Mouse (Mus musculus) CH12.LX (cell line): ENCODE data around the gene Fbln1. TPM values are rescaled to one million over a fixed set of nuclear protein-coding genes. Genes with fewer than 3 reads are reported as not detected.
"Not testable (repeated sequence)": the region's sequence is repeated elsewhere in the genome, so short reads cannot be mapped to it uniquely, and the experiment has no call there.

Experiments used
- DNase-seq: peaks from one replicate; pipeline ENCODE4 v3.0.0-alpha.2; 2013; ENCODE audit errors: extremely low read depth
- H3K27ac ChIP-seq: 2 replicates; pipeline ENCODE4 v1.5.1; 2012; ENCODE audit warnings: low read depth, mild to moderate bottlenecking, control low read depth, moderate library complexity; ENCODE audit not compliant: insufficient read depth
- H3K27me3 ChIP-seq: replicated peaks from 2 replicates; pipeline ENCODE3; 2012; ENCODE audit warnings: inconsistent platforms
- H3K36me3 ChIP-seq, 2 experiments: replicated peaks in 1 of 2; 2 replicates each; pipeline versions ENCODE3 to v1.6.1; 2012; ENCODE audit warnings: inconsistent platforms in 1 of 2, low read length in 1 of 2, mild to moderate bottlenecking in 1 of 2, mixed read lengths in 1 of 2, moderate library complexity in 1 of 2; ENCODE audit not compliant: control insufficient read depth in 1 of 2, insufficient read depth in 1 of 2
- H3K4me1 ChIP-seq, 2 experiments: 2 replicates each; pipeline ENCODE4 v1.6.1; 2012; ENCODE audit warnings: inconsistent platforms in 1 of 2, moderate library complexity in 1 of 2; ENCODE audit not compliant: insufficient read depth in 2 of 2, control insufficient read depth in 1 of 2
- H3K4me2 ChIP-seq: 2 replicates; pipeline ENCODE4 v1.6.1; 2012; ENCODE audit warnings: low read depth, mild to moderate bottlenecking, control low read depth; ENCODE audit not compliant: poor library complexity, insufficient read depth, severe bottlenecking
- H3K4me3 ChIP-seq, 3 experiments: fragments of 150-350 bp in 1 of 3; sonication (generic) in 1 of 3; replicated peaks in 1 of 3; 2 replicates each; pipeline versions ENCODE3 to v1.5.1; 2011 to 2012; ENCODE audit warnings: low read depth in 2 of 3, low read length in 2 of 3, mild to moderate bottlenecking in 2 of 3, moderate library complexity in 2 of 3, control low read depth in 1 of 3, improper control_type of control experiment in 1 of 3, inconsistent platforms in 1 of 3, mixed read lengths in 1 of 3; ENCODE audit not compliant: poor library complexity in 1 of 3
- H3K79me2 ChIP-seq: replicated peaks from 2 replicates; pipeline ENCODE4 v1.6.1; 2012; ENCODE audit warnings: mild to moderate bottlenecking, moderate library complexity; ENCODE audit not compliant: control insufficient read depth, poor library complexity, insufficient read depth, severe bottlenecking; ENCODE audit errors: extremely low read depth
- H3K9ac ChIP-seq: 2 replicates; pipeline ENCODE4 v1.6.1; 2012; ENCODE audit warnings: low read depth, mild to moderate bottlenecking, control low read depth, moderate library complexity; ENCODE audit not compliant: insufficient read depth
- H3K9me3 ChIP-seq: replicated peaks from 2 replicates; pipeline ENCODE3; 2012; ENCODE audit warnings: low read length, inconsistent platforms, mixed read lengths
- CTCF ChIP-seq, 2 experiments: IDR thresholded peaks in 1 of 2; conservative IDR thresholded peaks in 1 of 2; 2 replicates each; pipeline ENCODE4 v1.5.1; 2011 to 2012; ENCODE audit warnings: low read depth in 2 of 2, low read length in 2 of 2, improper control_type of control experiment in 1 of 2, inconsistent platforms in 1 of 2, mild to moderate bottlenecking in 1 of 2, moderate library complexity in 1 of 2
- EP300 ChIP-seq: IDR thresholded peaks from 2 replicates; pipeline ENCODE4 v1.6.1; 2011; ENCODE audit warnings: low read length, improper control_type of control experiment
- HCFC1 ChIP-seq: IDR thresholded peaks from 2 replicates; pipeline ENCODE4 v1.6.1; 2012; ENCODE audit warnings: low read depth, mild to moderate bottlenecking, inconsistent platforms, low read length, improper control_type of control experiment
- JUND ChIP-seq: conservative IDR thresholded peaks from 2 replicates; pipeline ENCODE4 v1.6.1; 2011; ENCODE audit warnings: low read depth, low read length, improper control_type of control experiment
- MAX ChIP-seq: IDR thresholded peaks from 2 replicates; pipeline ENCODE4 v1.6.1; 2011; ENCODE audit warnings: low read length, improper control_type of control experiment
- MEF2A ChIP-seq: IDR thresholded peaks from 2 replicates; pipeline ENCODE4 v1.6.1; 2014; ENCODE audit warnings: low read depth, mild to moderate bottlenecking, inconsistent platforms, low read length, improper control_type of control experiment, borderline replicate concordance
- NELFE ChIP-seq: IDR thresholded peaks from 2 replicates; pipeline ENCODE4 v1.6.1; 2011; ENCODE audit warnings: low read depth, low read length, improper control_type of control experiment
- PAX5 ChIP-seq: IDR thresholded peaks from 2 replicates; pipeline ENCODE4 v1.6.1; 2012; ENCODE audit warnings: low read length, inconsistent platforms, mixed read lengths
- POLR2A ChIP-seq: IDR thresholded peaks from 2 replicates; pipeline ENCODE4 v1.6.1; 2011; ENCODE audit warnings: low read depth, mild to moderate bottlenecking, improper control_type of control experiment, low read length
- RAD21 ChIP-seq: IDR thresholded peaks from 2 replicates; pipeline ENCODE4 v1.6.1; 2011; ENCODE audit warnings: low read depth, mild to moderate bottlenecking, low read length, improper control_type of control experiment, moderate library complexity
- SIN3A ChIP-seq: IDR thresholded peaks from 2 replicates; pipeline ENCODE4 v1.6.1; 2012; ENCODE audit warnings: low read length, improper control_type of control experiment, inconsistent platforms
- TBP ChIP-seq: conservative IDR thresholded peaks from 2 replicates; pipeline ENCODE4 v1.6.1; 2011; ENCODE audit warnings: low read depth, low read length, improper control_type of control experiment
- TCF12 ChIP-seq: IDR thresholded peaks from 2 replicates; pipeline ENCODE4 v1.6.1; 2014; ENCODE audit warnings: low read depth, mild to moderate bottlenecking, inconsistent platforms, low read length, improper control_type of control experiment
- ZC3H11A ChIP-seq: IDR thresholded peaks from 2 replicates; pipeline ENCODE4 v1.6.1; 2012; ENCODE audit warnings: low read depth, mild to moderate bottlenecking, inconsistent platforms, low read length, improper control_type of control experiment
- dilution Hi-C: fragments of 300-500 bp; cut with MboI; formaldehyde crosslinking; loops from 2 replicates; pipeline ENCODE4 v1.14.3; 2020; ENCODE audit warnings: low sequenced_read_pairs; ENCODE audit not compliant: extremely low pct_unique_long_range_greater_than_20kb, extremely low pct_ligation_motif_present
- in situ Hi-C: fragments of 300-500 bp; cut with MboI; formaldehyde crosslinking; loops from 3 replicates; pipeline ENCODE4 v1.14.3; 2019; ENCODE audit warnings: low sequenced_read_pairs, low pct_ligation_motif_present, low pct_unique_long_range_greater_than_20kb, mixed read lengths
- polyA plus RNA-seq: library from polyadenylated mRNA; unstranded; fragments of >175 nt; gene quantifications from 2 replicates; pipeline ENCODE4 v1.2.1, GENCODE M21; 2012; ENCODE audit warnings: low read depth; ENCODE audit not compliant: insufficient read length
- total RNA-seq, 2 experiments: library from RNA; depleted of rRNA; stranded (reverse); fragments of 300-350 nt in 1 of 2; fragments of >200 nt in 1 of 2; gene quantifications; 2 replicates each; pipeline ENCODE4 v1.2.3; 2012 to 2014

The Fbln1 gene
- total and polyA plus RNA-seq, 3 experiments, result 1.4 TPM; not detected in 2

DNA sequence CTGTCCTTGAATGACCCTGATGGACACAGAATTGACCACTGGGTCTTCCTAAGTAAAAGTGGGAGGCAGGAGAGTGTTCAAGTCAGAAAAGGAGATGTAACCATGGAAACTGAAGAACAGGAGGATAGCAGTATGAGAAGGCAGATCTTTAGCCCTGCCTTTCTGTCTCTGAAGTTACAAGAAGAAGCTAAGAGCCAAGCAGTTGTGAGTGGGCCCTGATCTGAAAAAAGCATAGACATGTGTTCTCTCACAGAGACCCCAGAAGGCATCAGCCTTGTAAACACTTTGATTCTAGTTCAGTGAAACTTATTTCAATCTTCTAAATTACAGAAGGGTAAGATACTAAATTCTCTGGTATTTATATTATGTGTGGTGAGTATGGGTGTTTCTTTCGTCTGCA, 118.7 kb downstream of the Fbln1 start:
- Histone ChIP-seq H3K9ac (no peak overlapping the region), H3K27ac (no peak overlapping the region), H3K4me2 (no peak overlapping the region), H3K9me3 (no peaks in the 10 kb centered on the region), H3K27me3 (no peaks in the 10 kb centered on the region), H3K79me2 (no peaks in the 10 kb centered on the region), H3K4me1 (peaks cover 2 to 9% of the 10 kb centered on the region in 2 experiments; a peak in 2 of 4 replicates), H3K36me3 (no peaks in the 10 kb centered on the region), H3K4me3 (no peak overlapping the region)
- dilution Hi-C loops, result no loop called here
- no peak for TF ChIP-seq PAX5
- no peak for TF ChIP-seq JUND
- no peak for TF ChIP-seq ZC3H11A
- no peak for TF ChIP-seq MEF2A
- no peak for DNase-seq
- in situ Hi-C loops, result no loop called here

DNA sequence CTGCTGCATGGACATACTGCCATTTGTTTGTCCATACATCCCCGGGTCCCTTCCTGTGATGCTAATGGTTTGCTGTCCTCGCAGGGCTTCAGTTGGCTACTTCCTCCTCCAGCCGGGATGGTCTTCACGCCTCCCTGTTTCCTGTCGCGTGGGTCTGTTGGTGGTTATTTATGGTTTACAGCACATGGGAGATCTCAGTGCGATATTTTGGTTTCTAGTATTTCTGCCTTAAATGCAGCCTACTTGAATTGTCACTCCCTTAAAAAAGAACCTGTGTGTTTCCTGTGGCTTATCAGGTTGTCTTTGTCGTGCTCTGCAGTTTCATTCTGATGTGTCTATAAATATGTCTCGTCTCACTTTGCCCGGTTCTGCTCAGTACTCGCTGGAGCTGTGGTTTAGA, 122.1 kb downstream of the Fbln1 start:
- Histone ChIP-seq H3K79me2 (no peaks in the 10 kb centered on the region), H3K36me3 (no peaks in the 10 kb centered on the region), H3K9me3 (no peaks in the 10 kb centered on the region), H3K4me1 (peaks cover 0 to 16% of the 10 kb centered on the region in 2 experiments; a peak in 2 of 4 replicates), H3K4me2 (peak overlapping the region; percentile 39; the same call in 1 of the 2 replicates), H3K4me3 (no peak overlapping the region), H3K27ac (no peak overlapping the region), H3K27me3 (no peaks in the 10 kb centered on the region), H3K9ac (no peak overlapping the region)
- TF ChIP-seq NELFE (no peak), EP300 (no peak), MAX (peak; percentile 50; the same call in 1 of the 2 replicates), HCFC1 (no peak), SIN3A (no peak), POLR2A (no peak), TBP (no peak), TCF12 (no peak)
- dilution Hi-C loops, result no loop called here
- in situ Hi-C loops, result no loop called here
- DNase-seq, result peak; percentile 27

DNA sequence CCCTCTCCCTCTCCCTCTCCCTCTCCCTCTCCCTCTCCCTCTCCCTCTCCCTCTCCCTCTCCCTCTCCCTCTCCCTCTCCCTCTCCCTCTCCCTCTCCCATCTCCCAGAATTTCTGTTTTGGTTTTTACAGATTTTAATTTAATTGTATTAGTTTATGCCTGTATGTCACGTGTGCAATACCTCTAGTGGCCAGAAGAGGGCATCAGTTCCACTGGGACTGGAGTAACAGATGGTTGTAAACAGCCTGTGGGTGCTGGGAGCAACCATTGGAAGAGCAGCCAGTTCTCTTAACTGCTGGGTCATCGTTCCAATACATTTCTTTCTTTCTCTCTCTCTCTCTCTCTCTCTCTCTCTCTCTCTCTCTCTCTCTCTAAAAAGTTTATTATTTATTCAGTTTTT, 122.7 kb downstream of the Fbln1 start:
- H3K4me2 ChIP-seq, dilution Hi-C loops, H3K36me3 ChIP-seq, H3K27me3 ChIP-seq, H3K9me3 ChIP-seq, H3K79me2 ChIP-seq, H3K4me3 ChIP-seq, in situ Hi-C loops, H3K9ac ChIP-seq, H3K27ac ChIP-seq: not testable (repeated sequence)
- TF ChIP-seq CTCF (conservative IDR thresholded peaks at IDR 0.05 in 1 of 2, IDR thresholded peaks at IDR 0.05 in 1 of 2; ENCODE audit: low read depth in 2 of 2, low read length in 2 of 2), result peak; percentile 45 to 49
- peak; percentile 13 for TF ChIP-seq RAD21
- H3K4me1 ChIP-seq, result peaks cover 0 to 16% of the 10 kb centered on the region in 2 experiments; a peak in 2 of 4 replicates
- DNase-seq, result peak; percentile 24
